Mouse (Mus musculus): ENCODE measurements around the gene Apobec3. TPM values are rescaled to one million over a fixed set of nuclear protein-coding genes. Genes with fewer than 3 reads are reported as not detected.

Gene Apobec3
- polyA plus RNA-seq, 1 experiment from 2014 or later, result 38.5 TPM

DNA sequence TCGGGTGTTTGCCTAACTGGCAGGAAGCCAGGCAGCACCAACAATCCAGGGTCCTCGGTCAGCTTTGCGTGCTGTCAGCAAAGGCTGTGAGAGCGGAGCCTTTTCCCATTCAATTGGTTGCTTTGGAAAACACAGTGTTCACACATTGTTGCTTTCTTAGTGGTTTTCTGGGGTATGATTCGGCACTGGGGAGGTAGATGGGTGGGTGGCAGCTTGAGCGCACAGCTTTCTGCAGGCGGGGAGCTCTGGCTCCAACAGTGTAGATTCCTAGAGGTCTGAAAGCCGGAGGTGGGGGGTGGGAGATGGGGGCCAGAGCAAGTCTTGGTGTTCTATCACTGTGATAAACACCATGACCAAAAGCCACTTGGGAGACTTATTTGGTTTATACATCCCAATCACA is 19.9 kb downstream of the Apobec3 start:
- no peaks in the 10 kb centered on the region for H3K27me3 ChIP-seq
- no peak for ATAC-seq (ENCODE audit: borderline replicate concordance, extremely low read depth, low FRiP score, low TSS enrichment)

GRCm38 (mm10) chr15:79913761-79914346 is 22.4 kb downstream of the Apobec3 start:
- H3K4me1 ChIP-seq, result no peaks in the 10 kb centered on the region
- ATAC-seq (ENCODE audit: borderline replicate concordance, extremely low read depth, low FRiP score, low TSS enrichment), result no peak
- no peaks in the 10 kb centered on the region for H3K36me3 ChIP-seq
- H3K9me3 ChIP-seq, result no peaks in the 10 kb centered on the region
- no peak overlapping the region for H3K9ac ChIP-seq
- no peak overlapping the region for H3K4me2 ChIP-seq
- WGBS, result 75% methylated on average over 6 of the region's 6 CpGs
- H3K27me3 ChIP-seq, result no peaks in the 10 kb centered on the region
- no peak overlapping the region for H3K4me3 ChIP-seq
- H3K27ac ChIP-seq, result no peak overlapping the region

More for the DNA sequence above, 19.9 kb downstream of the Apobec3 start:
- Histone ChIP-seq H3K4me2 (no peak overlapping the region), H3K9ac (no peak overlapping the region), H3K9me3 (no peaks in the 10 kb centered on the region), H3K4me1 (0 out of 2 replicates have a peak, but pooled peaks cover 3% of the 10 kb centered on the region), H3K36me3 (no peaks in the 10 kb centered on the region), H3K27ac (no peak overlapping the region), H3K4me3 (no peak overlapping the region)
- WGBS, result 62% methylated on average over 8 of the region's 8 CpGs

DNA sequence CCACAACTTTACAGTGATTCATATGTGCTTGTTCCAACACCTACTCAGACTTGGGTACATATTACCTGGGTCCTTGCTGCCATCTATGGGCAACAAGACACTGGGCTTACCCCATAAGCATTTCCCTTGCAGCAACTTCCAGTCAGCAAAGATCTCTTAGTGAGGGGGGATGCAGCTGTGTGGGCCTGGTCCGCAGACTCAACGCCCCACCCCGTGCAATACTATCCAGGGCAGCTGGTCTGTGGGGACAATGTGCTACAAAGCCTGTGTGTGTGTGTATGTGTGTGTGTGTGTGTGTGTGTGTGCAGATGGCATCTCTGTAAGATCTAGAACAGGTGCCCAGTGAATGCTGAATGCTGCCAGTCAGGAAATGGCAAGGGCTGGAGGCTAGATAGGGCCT is 22.9 kb downstream of the Apobec3 start:
- Histone ChIP-seq H3K9me3 (no peaks in the 10 kb centered on the region), H3K36me3 (no peaks in the 10 kb centered on the region), H3K4me2 (no peak overlapping the region), H3K27me3 (no peaks in the 10 kb centered on the region), H3K27ac (no peak overlapping the region), H3K4me1 (no peaks in the 10 kb centered on the region), H3K9ac (no peak overlapping the region), H3K4me3 (no peak overlapping the region)
- WGBS, result 95% methylated on average over 3 of the region's 3 CpGs
- no peak for ATAC-seq (ENCODE audit: borderline replicate concordance, extremely low read depth, low FRiP score, low TSS enrichment)

DNA sequence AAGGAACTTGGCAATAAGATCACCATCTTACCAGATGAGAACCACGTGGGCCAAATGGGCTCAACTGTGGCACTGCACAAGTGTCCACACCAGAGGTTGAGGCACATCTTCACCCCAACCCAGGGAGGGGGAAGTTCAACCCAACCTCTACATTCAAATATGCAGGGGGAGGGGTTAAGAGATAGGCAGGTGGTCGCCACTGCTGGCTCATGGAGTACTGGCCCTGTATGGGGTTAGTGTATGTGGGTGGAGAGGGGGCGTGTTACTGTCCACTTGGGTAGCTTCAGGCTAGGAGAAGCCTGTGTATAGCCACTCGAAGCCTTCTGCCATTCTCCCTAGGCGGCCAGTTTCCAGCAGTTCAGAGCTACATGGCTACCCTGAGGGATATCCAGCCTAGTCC is 24.7 kb downstream of the Apobec3 start:
- Histone ChIP-seq H3K27ac (no peak overlapping the region), H3K9me3 (no peaks in the 10 kb centered on the region), H3K36me3 (no peaks in the 10 kb centered on the region), H3K27me3 (no peaks in the 10 kb centered on the region), H3K4me2 (no peak overlapping the region), H3K4me3 (no peak overlapping the region), H3K9ac (no peak overlapping the region), H3K4me1 (no peaks in the 10 kb centered on the region)
- WGBS, result 62% methylated on average over 5 of the region's 5 CpGs
- no peak for ATAC-seq (ENCODE audit: borderline replicate concordance, extremely low read depth, low FRiP score, low TSS enrichment)

GRCm38 (mm10) chr15:79917111-79917720 is 25.8 kb downstream of the Apobec3 start:
- Histone ChIP-seq H3K4me1 (no peaks in the 10 kb centered on the region), H3K36me3 (no peaks in the 10 kb centered on the region), H3K4me2 (no peak overlapping the region), H3K27ac (no peak overlapping the region), H3K9ac (no peak overlapping the region), H3K4me3 (no peak overlapping the region), H3K27me3 (no peaks in the 10 kb centered on the region), H3K9me3 (no peaks in the 10 kb centered on the region)
- no peak for ATAC-seq (ENCODE audit: borderline replicate concordance, extremely low read depth, low FRiP score, low TSS enrichment)
- WGBS, result 91% methylated on average over 14 of the region's 14 CpGs

GRCm38 (mm10) chr15:79918485-79918884 is 27.0 kb downstream of the Apobec3 start:
- H3K9ac ChIP-seq, result no peak overlapping the region
- no peak for ATAC-seq (ENCODE audit: borderline replicate concordance, extremely low read depth, low FRiP score, low TSS enrichment)
- H3K27me3 ChIP-seq, result no peaks in the 10 kb centered on the region
- H3K27ac ChIP-seq, result no peak overlapping the region
- WGBS, result 81% methylated on average over 16 of the region's 16 CpGs
- no peaks in the 10 kb centered on the region for H3K9me3 ChIP-seq
- no peaks in the 10 kb centered on the region for H3K4me1 ChIP-seq
- H3K4me2 ChIP-seq, result no peak overlapping the region
- no peak overlapping the region for H3K4me3 ChIP-seq
- H3K36me3 ChIP-seq, result no peaks in the 10 kb centered on the region

DNA sequence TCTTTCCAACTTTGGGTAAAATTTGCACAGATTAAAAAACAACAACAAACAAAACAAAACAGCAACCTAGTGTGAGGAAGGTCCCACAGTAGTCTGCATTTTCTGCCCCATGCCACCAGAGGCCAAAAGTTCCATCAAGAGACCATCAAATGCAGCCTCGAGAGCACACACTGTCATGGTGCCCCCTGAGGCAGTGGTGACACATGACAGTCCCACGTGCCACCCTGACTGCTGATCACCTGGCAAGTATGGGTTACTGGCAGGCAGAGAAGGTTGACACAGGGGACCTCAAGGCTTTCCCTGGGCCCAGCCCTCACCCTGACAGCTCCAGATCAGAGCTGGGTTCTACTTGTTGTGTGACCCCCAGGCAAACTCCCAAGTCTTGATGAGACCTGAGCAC is 28.3 kb downstream of the Apobec3 start:
- Histone ChIP-seq H3K27ac (no peak overlapping the region), H3K9me3 (no peaks in the 10 kb centered on the region), H3K27me3 (no peaks in the 10 kb centered on the region), H3K4me2 (no peak overlapping the region), H3K9ac (no peak overlapping the region), H3K36me3 (no peaks in the 10 kb centered on the region), H3K4me3 (no peak overlapping the region), H3K4me1 (no peaks in the 10 kb centered on the region)
- WGBS, result 36% methylated on average over 2 of the region's 2 CpGs
- ATAC-seq (ENCODE audit: borderline replicate concordance, extremely low read depth, low FRiP score, low TSS enrichment), result no peak

DNA sequence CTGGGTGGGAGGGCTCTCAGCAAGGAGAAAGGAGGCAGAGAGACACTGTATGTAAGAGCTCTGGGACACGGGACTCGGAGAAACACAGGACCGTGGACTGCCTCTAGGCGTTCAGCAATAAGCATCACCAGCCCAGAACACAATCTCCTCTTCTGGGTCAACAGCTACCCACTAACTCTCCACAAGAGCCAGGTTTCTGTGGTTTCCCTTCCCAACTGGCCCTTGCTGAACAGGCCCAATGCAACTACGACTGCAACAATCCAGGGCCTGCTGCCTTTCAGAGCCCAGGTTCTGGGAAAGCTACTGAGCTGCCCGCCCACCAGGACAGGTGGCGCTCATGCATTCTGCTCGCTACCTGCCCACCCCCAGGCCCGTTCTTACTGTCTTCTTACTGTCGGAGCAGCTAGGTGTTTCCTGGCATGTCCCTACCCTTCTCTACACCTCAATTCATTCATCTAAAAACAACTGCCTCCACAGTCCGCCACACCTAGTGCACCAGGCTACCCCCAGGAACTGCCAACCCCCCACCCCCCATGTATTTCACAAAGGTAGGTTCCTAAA is 35.5 kb downstream of the Apobec3 start:
- Histone ChIP-seq H3K27ac (peak overlapping the region; percentile 26; the same call in 1 of the 2 replicates), H3K9ac (peak overlapping the region; percentile 48; the same call in 1 of the 2 replicates)

DNA sequence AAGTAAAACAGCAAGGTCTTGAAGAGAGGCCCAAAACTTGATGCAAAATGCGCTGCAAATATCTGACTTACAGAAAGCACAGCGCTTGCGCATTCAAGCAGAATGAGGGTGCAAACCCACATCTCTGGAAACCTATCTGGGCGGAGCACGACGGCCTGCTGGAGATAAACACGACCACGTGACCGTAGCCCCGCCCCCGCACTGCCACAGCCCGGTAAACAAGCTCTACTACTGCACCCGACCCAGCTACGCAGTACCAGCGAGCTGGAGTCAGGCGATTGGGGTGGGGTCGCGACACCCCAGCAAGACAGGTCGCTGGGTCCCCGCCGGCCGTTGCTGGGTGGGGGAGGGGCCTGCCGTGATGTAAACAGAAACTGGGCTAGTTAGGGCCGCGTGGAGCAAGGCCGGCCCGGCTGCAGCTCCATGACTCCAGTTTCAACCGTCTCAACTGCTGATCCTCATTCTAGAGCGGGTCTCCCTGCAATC is 36.2 kb downstream of the Apobec3 start:
- H3K27me3 ChIP-seq, result peaks cover 22% of the 10 kb centered on the region
- WGBS, result under 1% methylated on average over 29 of the region's 29 CpGs
- H3K27ac ChIP-seq, result peak overlapping the region; percentile 26
- peak overlapping the region; percentile 48 for H3K9ac ChIP-seq
- H3K4me2 ChIP-seq, result peak overlapping the region; percentile 71
- no peaks in the 10 kb centered on the region for H3K9me3 ChIP-seq
- peak overlapping the region; percentile 55 for H3K4me3 ChIP-seq
- peak; percentile 80 for ATAC-seq (ENCODE audit: borderline replicate concordance, extremely low read depth, low FRiP score, low TSS enrichment)
- peaks cover 20% of the 10 kb centered on the region for H3K4me1 ChIP-seq
- H3K36me3 ChIP-seq, result no peaks in the 10 kb centered on the region

More for the DNA sequence above, 35.5 kb downstream of the Apobec3 start:
- no peaks in the 10 kb centered on the region for H3K36me3 ChIP-seq
- H3K4me1 ChIP-seq, result peaks cover 15% of the 10 kb centered on the region
- H3K9me3 ChIP-seq, result no peaks in the 10 kb centered on the region
- H3K4me3 ChIP-seq, result peak overlapping the region; percentile 55
- 75% methylated on average over 11 of the region's 11 CpGs for WGBS
- H3K27me3 ChIP-seq, result peaks cover 15% of the 10 kb centered on the region
- peak overlapping the region; percentile 71 for H3K4me2 ChIP-seq
- no peak for ATAC-seq (ENCODE audit: borderline replicate concordance, extremely low read depth, low FRiP score, low TSS enrichment)

GRCm38 (mm10) chr15:79928316-79928715 is 36.9 kb downstream of the Apobec3 start:
- peak overlapping the region; percentile 55 for H3K4me3 ChIP-seq
- WGBS, result 75% methylated on average over 3 of the region's 3 CpGs

DNA sequence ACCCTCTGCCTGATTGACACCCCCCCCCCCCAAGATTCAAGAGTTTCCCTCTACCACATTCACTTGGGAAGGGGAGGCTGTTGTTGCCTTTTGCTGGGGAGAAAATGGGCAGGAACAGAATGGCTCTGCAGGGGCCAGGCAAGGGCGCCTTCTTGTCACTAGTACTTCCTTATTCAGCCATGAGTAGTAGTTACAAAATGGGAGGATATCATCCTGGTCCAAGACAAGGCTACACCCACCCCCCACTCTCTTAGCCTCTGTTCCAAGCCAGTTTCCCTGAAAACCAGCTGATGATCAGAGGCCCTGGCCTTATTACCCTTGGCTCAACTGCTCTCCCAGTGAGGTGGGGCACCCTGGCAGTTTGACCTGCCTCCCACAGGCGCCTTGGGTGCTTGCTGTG is 37.3 kb downstream of the Apobec3 start:
- Histone ChIP-seq H3K27me3 (peaks cover 33% of the 10 kb centered on the region), H3K36me3 (no peaks in the 10 kb centered on the region), H3K27ac (0 out of 2 replicates have a peak overlapping the region, but pooled peaks have one; percentile 26), H3K4me2 (no peak overlapping the region), H3K9me3 (no peaks in the 10 kb centered on the region), H3K4me3 (no peak overlapping the region), H3K9ac (no peak overlapping the region), H3K4me1 (peaks cover 30% of the 10 kb centered on the region)
- ATAC-seq (ENCODE audit: borderline replicate concordance, extremely low read depth, low FRiP score, low TSS enrichment), result no peak
- WGBS, result 78% methylated on average over 2 of the region's 2 CpGs

More at GRCm38 (mm10) chr15:79928316-79928715, 36.9 kb downstream of the Apobec3 start:
- Histone ChIP-seq H3K27ac (peak overlapping the region; percentile 26; the same call in 1 of the 2 replicates), H3K4me1 (peaks cover 26% of the 10 kb centered on the region), H3K27me3 (peaks cover 28% of the 10 kb centered on the region), H3K4me2 (peak overlapping the region; percentile 71), H3K36me3 (no peaks in the 10 kb centered on the region), H3K9ac (peak overlapping the region; percentile 48; the same call in 1 of the 2 replicates), H3K9me3 (no peaks in the 10 kb centered on the region)
- no peak for ATAC-seq (ENCODE audit: borderline replicate concordance, extremely low read depth, low FRiP score, low TSS enrichment)

- Histone ChIP-seq H3K4me1 (peaks cover 40% of the 10 kb centered on the region), H3K4me3 (no peak overlapping the region), H3K4me2 (no peak overlapping the region), H3K36me3 (no peaks in the 10 kb centered on the region), H3K9ac (no peak overlapping the region), H3K27me3 (peaks cover 43% of the 10 kb centered on the region), H3K27ac (no peak overlapping the region), H3K9me3 (no peaks in the 10 kb centered on the region)
- no peak for ATAC-seq (ENCODE audit: borderline replicate concordance, extremely low read depth, low FRiP score, low TSS enrichment)
- 92% methylated on average over 3 of the region's 3 CpGs for WGBS
Observed at GRCm38 (mm10) chr15:79929734-79930133, 38.3 kb downstream of the Apobec3 start.

All from lung, embryonic 15.5 days (tissue).